Mouse (Mus musculus) forelimb bud, embryonic 11.5 days (tissue): ENCODE measurements around the gene Entpd7.

Experiments used
- DNase-seq: peaks from one replicate; pipeline ENCODE4 v3.0.0-alpha.2; 2012; ENCODE audit warnings: low read depth, low spot score

The Entpd7 gene

GRCm38 (mm10) chr19:43770584-43770983, 81.1 kb downstream of the Entpd7 start:
- no peak for DNase-seq

- DNase-seq = no peak
These were observed 82.1 kb downstream of the Entpd7 start for GRCm38 (mm10) chr19:43771499-43771969.

GRCm38 (mm10) chr19:43772311-43772710, 82.8 kb downstream of the Entpd7 start:
- DNase-seq = no peak

GRCm38 (mm10) chr19:43775433-43775832, 86.0 kb downstream of the Entpd7 start:
- no peak for DNase-seq

GRCm38 (mm10) chr19:43776561-43776960, 87.1 kb downstream of the Entpd7 start:
- no peak for DNase-seq

GRCm38 (mm10) chr19:43777308-43777707, 87.8 kb downstream of the Entpd7 start:
- DNase-seq = no peak

GRCm38 (mm10) chr19:43780391-43780790, 90.9 kb downstream of the Entpd7 start:
- no peak for DNase-seq

GRCm38 (mm10) chr19:43781980-43782379, 92.5 kb downstream of the Entpd7 start, which contains the start of gene Abcc2:
TSS of gene Abcc2 (plus strand) at chr19:43782192.
- DNase-seq = no peak
